Mouse (Mus musculus) ES-E14 (cell line): Measurements from ENCODE around the gene Ptprt.

Experiments
- CHD2 ChIP-seq: IDR thresholded peaks from 2 replicates; pipeline ENCODE4 v1.6.1; 2014; ENCODE audit warnings: mild to moderate bottlenecking, low read depth, low read length, inconsistent platforms
- ZNF384 ChIP-seq: IDR thresholded peaks from 2 replicates; pipeline ENCODE4 v1.6.1; 2012; ENCODE audit warnings: low read depth, low read length, inconsistent platforms

- no peak for TF ChIP-seq CHD2
- no peak for TF ChIP-seq ZNF384
Observed at GRCm38 (mm10) chr2:162409245-162409644, 251.7 kb downstream of the Ptprt start.
